Mouse (Mus musculus) lung, embryonic 14.5 days (tissue): ENCODE data around the gene Nbea. TPM values are rescaled to one million over a fixed set of nuclear protein-coding genes. Genes with fewer than 3 reads are reported as not detected.
"Not testable (repeated sequence)": the region's sequence is repeated elsewhere in the genome, so short reads cannot be mapped to it uniquely, and the experiment has no call there.

ENCODE experiments used
- ATAC-seq: fragments of 200-750 bp; cut with Nextera tagmentation; 2 replicates; pipeline ENCODE4 v1.8.0; 2017; ENCODE audit warnings: mild to moderate bottlenecking, moderate TSS enrichment, moderate library complexity; ENCODE audit not compliant: insufficient read depth
- DNase-seq: peaks from one replicate; pipeline ENCODE4 v3.0.0-alpha.2; 2015
- H3K27ac ChIP-seq: fragments of 300-500 bp; sonication (generic); 2 replicates; pipeline ENCODE4 v1.5.1; 2014; ENCODE audit warnings: low read depth, mild to moderate bottlenecking, moderate library complexity
- H3K27me3 ChIP-seq: fragments of 300-500 bp; sonication (generic); 2 replicates; pipeline ENCODE4 v1.6.1; 2014; ENCODE audit warnings: low read length, control low read depth; ENCODE audit not compliant: insufficient read depth
- H3K36me3 ChIP-seq: fragments of 300-500 bp; sonication (generic); 2 replicates; pipeline ENCODE4 v1.6.1; 2014; ENCODE audit warnings: control low read depth; ENCODE audit not compliant: insufficient read depth
- H3K4me1 ChIP-seq: fragments of 300-500 bp; sonication (generic); 2 replicates; pipeline ENCODE4 v1.6.1; 2014; ENCODE audit warnings: antibody characterized with exemption, control low read depth; ENCODE audit not compliant: insufficient read depth
- H3K4me2 ChIP-seq: fragments of 300-500 bp; sonication (generic); 2 replicates; pipeline ENCODE4 v1.6.1; 2014; ENCODE audit warnings: mild to moderate bottlenecking
- H3K4me3 ChIP-seq: fragments of 300-500 bp; sonication (generic); 2 replicates; pipeline ENCODE4 v1.5.1; 2014; ENCODE audit warnings: low read depth, low read length
- H3K9ac ChIP-seq: fragments of 300-500 bp; sonication (generic); 2 replicates; pipeline ENCODE4 v1.6.1; 2014
- H3K9me3 ChIP-seq: fragments of 300-500 bp; sonication (generic); 2 replicates; pipeline ENCODE4 v1.6.1; 2016; ENCODE audit warnings: low read depth, low read length, control low read depth
- CTCF ChIP-seq: IDR thresholded peaks from 2 replicates; pipeline ENCODE4 v1.5.1; 2016; ENCODE audit warnings: antibody characterized with exemption, low read depth
- WGBS: fragments of 180-500 bp; shearing (Covaris S2); extraction: QIAGEN DNeasy Blood & Tissue Kit; methylation state at CpG from one replicate; pipeline ENCODE4 v1.1.7; 2014; 5-methylcytosine and 5-hydroxymethylcytosine counted together
- polyA plus RNA-seq: library from polyadenylated mRNA; unstranded; fragments of >200 nt; fragmentation: Nextera tagmentation; extraction: Ambion mirVana; gene quantifications from 2 replicates; pipeline ENCODE4 v1.2.1, GENCODE M21; 2014

Gene Nbea
- polyA plus RNA-seq, 1 experiment from 2014 or later, result 10.7 TPM

GRCm38 (mm10) chr3:56039494-56039893 is 144.0 kb downstream of the Nbea start:
- H3K27me3 ChIP-seq, result no peaks in the 10 kb centered on the region
- ATAC-seq (no peak), DNase-seq (no peak)
- no peak for TF ChIP-seq CTCF
- no peak overlapping the region for H3K27ac ChIP-seq
- no peaks in the 10 kb centered on the region for H3K9me3 ChIP-seq
- H3K4me1 ChIP-seq, result no peaks in the 10 kb centered on the region
- 87% methylated on average over 1 of the region's 1 CpGs for WGBS
- H3K4me3 ChIP-seq, result no peak overlapping the region
- no peak overlapping the region for H3K9ac ChIP-seq
- no peaks in the 10 kb centered on the region for H3K36me3 ChIP-seq
- no peak overlapping the region for H3K4me2 ChIP-seq

GRCm38 (mm10) chr3:56034596-56034995 is 148.9 kb downstream of the Nbea start:
- TF ChIP-seq CTCF, result no peak
- Histone ChIP-seq H3K27me3 (no peaks in the 10 kb centered on the region), H3K9me3 (no peaks in the 10 kb centered on the region), H3K4me3 (no peak overlapping the region), H3K4me2 (no peak overlapping the region), H3K9ac (no peak overlapping the region), H3K27ac (no peak overlapping the region), H3K36me3 (no peaks in the 10 kb centered on the region), H3K4me1 (no peaks in the 10 kb centered on the region)
- 56% methylated on average over 3 of the region's 3 CpGs for WGBS
- DNase-seq (no peak), ATAC-seq (no peak)

- WGBS, result 88% methylated on average over 3 of the region's 3 CpGs
- Histone ChIP-seq H3K4me1 (no peaks in the 10 kb centered on the region), H3K4me3 (no peak overlapping the region), H3K9ac (no peak overlapping the region), H3K36me3 (no peaks in the 10 kb centered on the region), H3K4me2 (no peak overlapping the region), H3K27ac (no peak overlapping the region), H3K9me3 (no peaks in the 10 kb centered on the region), H3K27me3 (no peaks in the 10 kb centered on the region)
- DNase-seq (no peak), ATAC-seq (no peak)
- TF ChIP-seq CTCF, result no peak
Measured at GRCm38 (mm10) chr3:56018494-56018893, 165.0 kb downstream of the Nbea start.

- WGBS, result 77% methylated on average over 3 of the region's 3 CpGs
- no peaks in the 10 kb centered on the region for H3K9me3 ChIP-seq
- no peak overlapping the region for H3K4me3 ChIP-seq
- TF ChIP-seq CTCF, result no peak
- no peaks in the 10 kb centered on the region for H3K27me3 ChIP-seq
- no peak overlapping the region for H3K9ac ChIP-seq
- no peaks in the 10 kb centered on the region for H3K36me3 ChIP-seq
- no peak for ATAC-seq
- H3K27ac ChIP-seq, result no peak overlapping the region
- H3K4me2 ChIP-seq, result no peak overlapping the region
- no peaks in the 10 kb centered on the region for H3K4me1 ChIP-seq
- no peak for DNase-seq
Measured at GRCm38 (mm10) chr3:56011132-56011531, 172.4 kb downstream of the Nbea start.

GRCm38 (mm10) chr3:56007991-56008390 is 175.5 kb downstream of the Nbea start:
- H3K27me3 ChIP-seq, result no peaks in the 10 kb centered on the region
- peak; percentile 86 for DNase-seq
- no peak for ATAC-seq
- no peak overlapping the region for H3K4me3 ChIP-seq
- no peaks in the 10 kb centered on the region for H3K4me1 ChIP-seq
- 0 out of 2 replicates have a peak, but pooled peaks cover 8% of the 10 kb centered on the region for H3K36me3 ChIP-seq
- H3K27ac ChIP-seq, result no peak overlapping the region
- H3K9ac ChIP-seq, result no peak overlapping the region
- H3K4me2 ChIP-seq, result no peak overlapping the region
- H3K9me3 ChIP-seq, result no peaks in the 10 kb centered on the region
- peak; percentile 87 for TF ChIP-seq CTCF
- 14% methylated on average over 2 of the region's 2 CpGs for WGBS

GRCm38 (mm10) chr3:56000259-56000658 is 183.2 kb downstream of the Nbea start:
- Histone ChIP-seq H3K9me3 (no peaks in the 10 kb centered on the region), H3K27ac (no peak overlapping the region), H3K27me3 (no peaks in the 10 kb centered on the region), H3K9ac (no peak overlapping the region), H3K4me1 (no peaks in the 10 kb centered on the region), H3K4me3 (no peak overlapping the region), H3K4me2 (no peak overlapping the region), H3K36me3 (0 out of 2 replicates have a peak, but pooled peaks cover 8% of the 10 kb centered on the region)
- ATAC-seq, result no peak; the same call in 1 of the 2 replicates
- DNase-seq, result peak; percentile 87
- 2% methylated on average over 1 of the region's 1 CpGs for WGBS
- peak; percentile 85 for TF ChIP-seq CTCF

- no peak overlapping the region for H3K4me2 ChIP-seq
- no peak overlapping the region for H3K27ac ChIP-seq
- no peaks in the 10 kb centered on the region for H3K27me3 ChIP-seq
- 91% methylated on average over 2 of the region's 2 CpGs for WGBS
- TF ChIP-seq CTCF, result no peak
- no peak overlapping the region for H3K9ac ChIP-seq
- H3K4me1 ChIP-seq, result no peaks in the 10 kb centered on the region
- ATAC-seq, result no peak
- H3K4me3 ChIP-seq, result no peak overlapping the region
- H3K9me3 ChIP-seq, result no peaks in the 10 kb centered on the region
- no peak for DNase-seq
- peaks cover 4% of the 10 kb centered on the region; the same call in 1 of the 2 replicates for H3K36me3 ChIP-seq
Measured at GRCm38 (mm10) chr3:55978361-55978760, 205.1 kb downstream of the Nbea start.

GRCm38 (mm10) chr3:55976986-55977385 is 206.5 kb downstream of the Nbea start:
- not testable (repeated sequence) for H3K36me3 ChIP-seq, H3K4me3 ChIP-seq, DNase-seq, H3K27me3 ChIP-seq, H3K9ac ChIP-seq, H3K9me3 ChIP-seq, ATAC-seq, H3K4me2 ChIP-seq, H3K27ac ChIP-seq, H3K4me1 ChIP-seq
- WGBS, result 92% methylated on average over 14 of the region's 14 CpGs
